Mouse (Mus musculus) forebrain, embryonic 14.5 days (tissue): ENCODE measurements at regions not wholly inside any gene's neighbourhood (a gene's known extent, or its start where the extent isn't known, plus 50 kb on each side); places are given as distances from the start of the nearest gene placed in this dataset.

ENCODE experiments used
- ATAC-seq: fragments of 200-750 bp; cut with Nextera tagmentation; 2 replicates; pipeline ENCODE4 v1.8.0; 2017; ENCODE audit warnings: mild to moderate bottlenecking, moderate library complexity
- DNase-seq: peaks from one replicate; pipeline ENCODE4 v3.0.0-alpha.2; 2015; ENCODE audit warnings: low spot score
- H3K27ac ChIP-seq: fragments of 300-500 bp; sonication (generic); 2 replicates; pipeline ENCODE4 v1.5.1; 2014; ENCODE audit warnings: low read depth, mild to moderate bottlenecking, control low read depth, low read length, moderate library complexity
- H3K27me3 ChIP-seq: fragments of 300-500 bp; sonication (generic); replicated peaks from 2 replicates; pipeline ENCODE4 v1.6.1; 2014; ENCODE audit warnings: low read length, control low read depth, mixed read lengths; ENCODE audit not compliant: control insufficient read depth, insufficient read depth
- H3K36me3 ChIP-seq: fragments of 300-500 bp; sonication (generic); 2 replicates; pipeline ENCODE4 v1.6.1; 2014; ENCODE audit warnings: low read length, control low read depth; ENCODE audit not compliant: control insufficient read depth, insufficient read depth
- H3K4me1 ChIP-seq: fragments of 300-500 bp; sonication (generic); 2 replicates; pipeline ENCODE4 v1.6.1; 2014; ENCODE audit warnings: antibody characterized with exemption, low read length, control low read depth; ENCODE audit not compliant: control insufficient read depth, insufficient read depth
- H3K4me2 ChIP-seq: fragments of 300-500 bp; sonication (generic); 2 replicates; pipeline ENCODE4 v1.6.1; 2014; ENCODE audit warnings: mild to moderate bottlenecking, control low read depth, low read length
- H3K4me3 ChIP-seq: fragments of 300-500 bp; sonication (generic); 2 replicates; pipeline ENCODE4 v1.5.1; 2014; ENCODE audit warnings: low read depth, low read length, control low read depth
- H3K9ac ChIP-seq: fragments of 300-500 bp; sonication (generic); 2 replicates; pipeline ENCODE4 v1.6.1; 2014; ENCODE audit warnings: mild to moderate bottlenecking, low read length, control low read depth, moderate library complexity
- H3K9me3 ChIP-seq: fragments of 300-500 bp; sonication (generic); replicated peaks from 2 replicates; pipeline ENCODE4 v1.6.1; 2016; ENCODE audit warnings: low read length, control low read depth, mixed read lengths; ENCODE audit not compliant: control insufficient read depth
- WGBS: fragments of 180-500 bp; shearing (Covaris S2); extraction: QIAGEN DNeasy Blood & Tissue Kit; methylation state at CpG from one replicate; pipeline ENCODE4 v1.1.7; 2014; 5-methylcytosine and 5-hydroxymethylcytosine counted together

GRCm38 (mm10) chr11:17458946-17459345 lies 201.6 kb downstream of the C1d start:
- peaks cover 35% of the 10 kb centered on the region for H3K27me3 ChIP-seq
- no peak overlapping the region for H3K4me3 ChIP-seq
- WGBS = 35% methylated on average over 4 of the region's 4 CpGs
- no peaks in the 10 kb centered on the region for H3K36me3 ChIP-seq
- H3K4me2 ChIP-seq = no peak overlapping the region
- ATAC-seq (no peak), DNase-seq (no peak)
- no peaks in the 10 kb centered on the region for H3K4me1 ChIP-seq
- H3K27ac ChIP-seq = no peak overlapping the region
- no peaks in the 10 kb centered on the region for H3K9me3 ChIP-seq
- H3K9ac ChIP-seq = no peak overlapping the region

GRCm38 (mm10) chr11:17460024-17460919 lies 202.9 kb downstream of the C1d start:
- no peaks in the 10 kb centered on the region for H3K4me1 ChIP-seq
- peaks cover 40% of the 10 kb centered on the region for H3K27me3 ChIP-seq
- H3K4me3 ChIP-seq = peak overlapping the region; percentile 5; the same call in 1 of the 2 replicates
- DNase-seq = peak; percentile 79
- no peaks in the 10 kb centered on the region for H3K36me3 ChIP-seq
- H3K27ac ChIP-seq = no peak overlapping the region
- 1% methylated on average over 11 of the region's 11 CpGs for WGBS
- peak; percentile 67 for ATAC-seq
- 0 out of 2 replicates have a peak overlapping the region, but pooled peaks have one; percentile 29 for H3K9ac ChIP-seq
- H3K4me2 ChIP-seq = peak overlapping the region; percentile 43
- no peaks in the 10 kb centered on the region for H3K9me3 ChIP-seq

GRCm38 (mm10) chr11:17460920-17461279 lies 203.5 kb downstream of the C1d start:
- Histone ChIP-seq H3K4me3 (peak overlapping the region; percentile 5; the same call in 1 of the 2 replicates), H3K27ac (no peak overlapping the region), H3K9ac (0 out of 2 replicates have a peak overlapping the region, but pooled peaks have one; percentile 29), H3K4me2 (peak overlapping the region; percentile 43), H3K4me1 (no peaks in the 10 kb centered on the region), H3K36me3 (no peaks in the 10 kb centered on the region), H3K27me3 (peaks cover 40% of the 10 kb centered on the region), H3K9me3 (no peaks in the 10 kb centered on the region)
- ATAC-seq = peak; percentile 68
- peak; percentile 84 for DNase-seq
- WGBS = 2% methylated on average over 13 of the region's 13 CpGs

GRCm38 (mm10) chr11:17461701-17462100 lies 204.3 kb downstream of the C1d start:
- H3K27ac ChIP-seq = no peak overlapping the region
- ATAC-seq (no peak), DNase-seq (no peak)
- H3K4me2 ChIP-seq = no peak overlapping the region
- H3K4me3 ChIP-seq = no peak overlapping the region
- H3K27me3 ChIP-seq = peaks cover 40% of the 10 kb centered on the region
- 90% methylated on average over 1 of the region's 1 CpGs for WGBS
- no peaks in the 10 kb centered on the region for H3K36me3 ChIP-seq
- no peak overlapping the region for H3K9ac ChIP-seq
- no peaks in the 10 kb centered on the region for H3K9me3 ChIP-seq
- H3K4me1 ChIP-seq = no peaks in the 10 kb centered on the region

DNA sequence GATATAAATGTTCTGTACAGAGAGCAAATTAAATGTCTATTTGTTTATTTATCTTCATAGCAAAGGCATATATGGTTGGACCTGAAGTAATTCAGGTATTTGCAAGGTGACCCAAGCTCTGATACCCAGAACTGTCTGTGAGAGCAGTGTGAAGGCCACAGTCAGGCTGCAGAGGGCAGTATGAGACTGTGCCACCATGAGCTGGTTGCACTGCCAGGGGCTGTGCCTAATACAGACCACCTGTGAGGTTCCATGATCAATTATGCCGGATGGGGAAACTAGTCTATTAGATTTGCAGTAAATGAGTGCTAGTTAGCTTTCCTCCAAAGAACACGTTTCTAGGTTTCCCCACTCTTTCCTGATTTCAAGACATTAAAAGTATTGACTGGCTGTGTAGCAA lies 207.5 kb downstream of the C1d start:
- no peaks in the 10 kb centered on the region for H3K4me1 ChIP-seq
- DNase-seq (peak; percentile 44), ATAC-seq (peak; percentile 62; the same call in 1 of the 2 replicates)
- no peak overlapping the region for H3K4me2 ChIP-seq
- H3K9me3 ChIP-seq = no peaks in the 10 kb centered on the region
- H3K9ac ChIP-seq = no peak overlapping the region
- H3K36me3 ChIP-seq = no peaks in the 10 kb centered on the region
- H3K27ac ChIP-seq = no peak overlapping the region
- no peak overlapping the region for H3K4me3 ChIP-seq
- H3K27me3 ChIP-seq = peaks cover 27% of the 10 kb centered on the region
- 53% methylated on average over 2 of the region's 2 CpGs for WGBS

- Histone ChIP-seq H3K9me3 (no peaks in the 10 kb centered on the region), H3K9ac (no peak overlapping the region), H3K4me1 (no peaks in the 10 kb centered on the region), H3K36me3 (no peaks in the 10 kb centered on the region), H3K4me3 (no peak overlapping the region), H3K27ac (no peak overlapping the region), H3K27me3 (peaks cover 9% of the 10 kb centered on the region), H3K4me2 (no peak overlapping the region)
- DNase-seq (no peak), ATAC-seq (no peak)
- 72% methylated on average over 2 of the region's 2 CpGs for WGBS
Observed at GRCm38 (mm10) chr11:17468431-17469165, 211.2 kb downstream of the C1d start.

DNA sequence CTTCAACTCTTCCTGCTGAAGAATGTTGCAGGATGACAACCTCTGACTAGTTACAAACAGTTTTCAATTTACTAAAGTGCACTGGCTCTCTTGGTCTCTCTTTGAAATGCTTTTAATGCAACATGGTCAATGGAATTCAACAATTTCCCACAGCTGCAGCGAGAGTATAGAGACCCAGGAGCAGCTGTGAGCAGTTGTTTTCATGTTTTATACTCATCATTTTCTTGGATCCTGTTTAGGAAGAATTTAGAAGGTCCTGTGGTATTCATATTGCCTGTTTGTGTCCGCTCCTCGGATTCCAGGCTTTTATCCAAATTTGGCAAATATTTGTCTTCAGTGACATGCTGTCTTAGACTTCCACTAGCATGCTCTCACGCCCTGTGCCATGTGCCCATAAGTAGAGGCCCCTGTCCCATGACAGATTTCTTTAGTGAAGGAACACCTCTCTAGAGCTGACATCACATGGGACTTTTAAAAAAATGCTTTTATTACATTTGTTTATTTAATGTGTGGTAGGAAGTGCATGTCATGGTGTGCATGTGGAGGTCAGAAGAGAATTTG lies 224.1 kb downstream of the C1d start:
- WGBS = 85% methylated on average over 4 of the region's 4 CpGs
- Histone ChIP-seq H3K9me3 (no peaks in the 10 kb centered on the region), H3K27ac (no peak overlapping the region), H3K4me2 (no peak overlapping the region), H3K4me3 (no peak overlapping the region), H3K36me3 (no peaks in the 10 kb centered on the region), H3K9ac (no peak overlapping the region), H3K4me1 (no peaks in the 10 kb centered on the region), H3K27me3 (no peaks in the 10 kb centered on the region)
- DNase-seq (no peak), ATAC-seq (no peak)

DNA sequence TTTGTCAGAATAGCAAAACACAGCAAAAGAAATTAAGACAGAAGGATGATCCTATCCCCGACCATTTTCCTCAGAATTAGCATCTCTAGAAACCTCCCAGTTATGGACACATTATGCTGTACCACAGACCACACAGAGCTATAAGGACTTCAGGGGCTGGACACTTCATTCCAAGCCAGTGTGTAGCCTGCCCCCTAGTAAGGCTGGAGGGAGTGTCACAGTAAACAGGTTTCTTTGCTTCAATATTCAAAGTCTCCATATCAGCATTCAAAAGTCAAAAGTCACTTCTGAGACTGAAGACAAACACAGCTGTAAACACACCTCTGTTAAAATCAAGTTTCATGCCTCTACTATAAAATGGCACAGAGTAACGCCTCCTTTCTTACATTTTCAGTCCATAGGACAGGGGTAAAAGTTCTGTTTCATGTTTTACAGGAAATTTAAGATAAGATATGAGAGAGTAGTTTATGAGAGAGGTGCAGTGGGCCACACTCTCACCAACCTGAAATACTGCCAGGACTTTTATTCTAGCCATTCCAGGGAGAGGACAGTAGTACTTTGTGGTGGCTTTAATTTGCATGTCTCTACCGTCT lies 226.6 kb downstream of the C1d start:
- Histone ChIP-seq H3K9ac (no peak overlapping the region), H3K36me3 (no peaks in the 10 kb centered on the region), H3K4me2 (no peak overlapping the region), H3K27ac (no peak overlapping the region), H3K27me3 (no peaks in the 10 kb centered on the region), H3K4me3 (no peak overlapping the region), H3K9me3 (no peaks in the 10 kb centered on the region), H3K4me1 (no peaks in the 10 kb centered on the region)
- no peak for ATAC-seq
- WGBS = 73% methylated on average over 3 of the region's 3 CpGs
- DNase-seq = no peak
